Mouse (Mus musculus): Measurements from ENCODE around the gene Vcp. TPM values are rescaled to one million over a fixed set of nuclear protein-coding genes. Genes with fewer than 3 reads are reported as not detected.

Gene Vcp
- polyA plus RNA-seq, 1 experiment from 2014 or later, result 640 TPM

- peaks cover 71% of the 10 kb centered on the region for H3K4me1 ChIP-seq
- 0 out of 2 replicates have a peak, but pooled peaks cover 5% of the 10 kb centered on the region for H3K27me3 ChIP-seq (replicated peaks)
- H3K4me3 ChIP-seq, result peak within 1 kb of the TSS; percentile 82
- peak; percentile 94 for ATAC-seq (ENCODE audit: low FRiP score, low read depth)
- no peaks in the 10 kb centered on the region for H3K9me3 ChIP-seq
- peak within 1 kb of the TSS; percentile 92 for H3K9ac ChIP-seq
- peaks cover 2% of the 10 kb centered on the region; the same call in 1 of the 2 replicates for H3K36me3 ChIP-seq
- H3K27ac ChIP-seq, result peak within 1 kb of the TSS; percentile 94; the same call in 1 of the 2 replicates
- H3K4me2 ChIP-seq (replicated peaks), result peak within 1 kb of the TSS; percentile 89
- WGBS, result 0% methylated on average over 39 of the region's 39 CpGs
Observed at GRCm38 (mm10) chr4:42949676-42950051, 50.6 kb downstream of the Vcp start, which contains the start of gene Dnajb5. Dnajb5 (plus strand) TSS chr4:42949814.

GRCm38 (mm10) chr4:42949051-42949675, 51.1 kb downstream of the Vcp start:
- H3K9ac ChIP-seq, result no peak overlapping the region
- WGBS, result 13% methylated on average over 14 of the region's 14 CpGs
- peaks cover 67% of the 10 kb centered on the region for H3K4me1 ChIP-seq
- H3K4me3 ChIP-seq, result peak overlapping the region; percentile 82; the same call in 1 of the 2 replicates
- ATAC-seq (ENCODE audit: low FRiP score, low read depth), result no peak
- peak overlapping the region; percentile 23; the same call in 1 of the 2 replicates for H3K27ac ChIP-seq
- H3K36me3 ChIP-seq, result no peaks in the 10 kb centered on the region
- H3K27me3 ChIP-seq (replicated peaks), result 0 out of 2 replicates have a peak, but pooled peaks cover 5% of the 10 kb centered on the region
- peak overlapping the region; percentile 89 for H3K4me2 ChIP-seq (replicated peaks)
- no peaks in the 10 kb centered on the region for H3K9me3 ChIP-seq

- Histone ChIP-seq H3K4me1 (peaks cover 61% of the 10 kb centered on the region), H3K4me3 (no peak overlapping the region), H3K27ac (no peak overlapping the region), H3K4me2 (replicated peaks) (peak overlapping the region; percentile 89), H3K36me3 (no peaks in the 10 kb centered on the region), H3K9ac (no peak overlapping the region), H3K9me3 (no peaks in the 10 kb centered on the region), H3K27me3 (replicated peaks) (0 out of 2 replicates have a peak, but pooled peaks cover 5% of the 10 kb centered on the region)
- ATAC-seq (ENCODE audit: low FRiP score, low read depth), result no peak
- WGBS, result 26% methylated on average over 13 of the region's 13 CpGs
Observed at GRCm38 (mm10) chr4:42948527-42948926, 51.8 kb downstream of the Vcp start.

GRCm38 (mm10) chr4:42946733-42947290, 53.5 kb downstream of the Vcp start:
- 39% methylated on average over 10 of the region's 10 CpGs for WGBS
- no peaks in the 10 kb centered on the region for H3K36me3 ChIP-seq
- H3K27ac ChIP-seq, result no peak overlapping the region
- ATAC-seq (ENCODE audit: low FRiP score, low read depth), result peak; percentile 13
- no peaks in the 10 kb centered on the region for H3K9me3 ChIP-seq
- no peak overlapping the region for H3K9ac ChIP-seq
- peak overlapping the region; percentile 35 for H3K4me2 ChIP-seq (replicated peaks)
- H3K4me3 ChIP-seq, result no peak overlapping the region
- peaks cover 44% of the 10 kb centered on the region for H3K4me1 ChIP-seq
- H3K27me3 ChIP-seq (replicated peaks), result 0 out of 2 replicates have a peak, but pooled peaks cover 5% of the 10 kb centered on the region

GRCm38 (mm10) chr4:42945952-42946351, 54.4 kb downstream of the Vcp start:
- 6% methylated on average over 5 of the region's 5 CpGs for WGBS
- H3K36me3 ChIP-seq, result no peaks in the 10 kb centered on the region
- H3K27ac ChIP-seq, result no peak overlapping the region
- peak overlapping the region; percentile 35; the same call in 1 of the 2 replicates for H3K4me2 ChIP-seq (replicated peaks)
- 0 out of 2 replicates have a peak, but pooled peaks cover 5% of the 10 kb centered on the region for H3K27me3 ChIP-seq (replicated peaks)
- no peak overlapping the region for H3K9ac ChIP-seq
- ATAC-seq (ENCODE audit: low FRiP score, low read depth), result no peak
- no peaks in the 10 kb centered on the region for H3K9me3 ChIP-seq
- no peak overlapping the region for H3K4me3 ChIP-seq
- peaks cover 35% of the 10 kb centered on the region for H3K4me1 ChIP-seq

- Histone ChIP-seq H3K27me3 (replicated peaks) (0 out of 2 replicates have a peak, but pooled peaks cover 5% of the 10 kb centered on the region), H3K4me2 (replicated peaks) (no peak overlapping the region), H3K36me3 (no peaks in the 10 kb centered on the region), H3K9ac (no peak overlapping the region), H3K4me3 (no peak overlapping the region), H3K4me1 (peaks cover 30% of the 10 kb centered on the region), H3K27ac (no peak overlapping the region), H3K9me3 (no peaks in the 10 kb centered on the region)
- ATAC-seq (ENCODE audit: low FRiP score, low read depth), result no peak
- WGBS, result 88% methylated on average over 3 of the region's 3 CpGs
Observed at GRCm38 (mm10) chr4:42945445-42945844, 54.9 kb downstream of the Vcp start.

- H3K4me1 ChIP-seq, result peaks cover 29% of the 10 kb centered on the region
- no peak overlapping the region for H3K27ac ChIP-seq
- H3K27me3 ChIP-seq (replicated peaks), result 0 out of 2 replicates have a peak, but pooled peaks cover 5% of the 10 kb centered on the region
- H3K9ac ChIP-seq, result no peak overlapping the region
- no peaks in the 10 kb centered on the region for H3K36me3 ChIP-seq
- H3K4me3 ChIP-seq, result no peak overlapping the region
- no peak overlapping the region for H3K4me2 ChIP-seq (replicated peaks)
- no peak for ATAC-seq (ENCODE audit: low FRiP score, low read depth)
- H3K9me3 ChIP-seq, result no peaks in the 10 kb centered on the region
- 25% methylated on average over 6 of the region's 6 CpGs for WGBS
Observed at GRCm38 (mm10) chr4:42945043-42945442, 55.3 kb downstream of the Vcp start.

- peaks cover 28% of the 10 kb centered on the region for H3K4me1 ChIP-seq
Observed at GRCm38 (mm10) chr4:42944185-42944584, 56.1 kb downstream of the Vcp start.

GRCm38 (mm10) chr4:42943341-42943740, 57.0 kb downstream of the Vcp start:
- WGBS, result 72% methylated on average over 5 of the region's 5 CpGs
- Histone ChIP-seq H3K27me3 (replicated peaks) (0 out of 2 replicates have a peak, but pooled peaks cover 5% of the 10 kb centered on the region), H3K27ac (no peak overlapping the region), H3K4me1 (peaks cover 20% of the 10 kb centered on the region), H3K36me3 (no peaks in the 10 kb centered on the region), H3K4me2 (replicated peaks) (no peak overlapping the region), H3K9ac (no peak overlapping the region), H3K9me3 (no peaks in the 10 kb centered on the region), H3K4me3 (no peak overlapping the region)
- ATAC-seq (ENCODE audit: low FRiP score, low read depth), result no peak

More at GRCm38 (mm10) chr4:42944185-42944584, 56.1 kb downstream of the Vcp start:
- Histone ChIP-seq H3K27ac (no peak overlapping the region), H3K4me2 (replicated peaks) (no peak overlapping the region), H3K27me3 (replicated peaks) (0 out of 2 replicates have a peak, but pooled peaks cover 5% of the 10 kb centered on the region), H3K4me3 (no peak overlapping the region), H3K9me3 (no peaks in the 10 kb centered on the region), H3K36me3 (no peaks in the 10 kb centered on the region), H3K9ac (no peak overlapping the region)
- WGBS, result 89% methylated on average over 9 of the region's 9 CpGs
- no peak for ATAC-seq (ENCODE audit: low FRiP score, low read depth)

- 81% methylated on average over 7 of the region's 7 CpGs for WGBS
- Histone ChIP-seq H3K4me1 (peaks cover 5% of the 10 kb centered on the region), H3K4me3 (no peak overlapping the region), H3K4me2 (replicated peaks) (no peak overlapping the region), H3K9ac (no peak overlapping the region), H3K27ac (no peak overlapping the region), H3K9me3 (no peaks in the 10 kb centered on the region), H3K27me3 (replicated peaks) (no peaks in the 10 kb centered on the region), H3K36me3 (no peaks in the 10 kb centered on the region)
- no peak for ATAC-seq (ENCODE audit: low FRiP score, low read depth)
Observed at GRCm38 (mm10) chr4:42941396-42941795, 58.9 kb downstream of the Vcp start.

- Histone ChIP-seq H3K36me3 (no peaks in the 10 kb centered on the region), H3K4me2 (replicated peaks) (peak overlapping the region; percentile 49), H3K27ac (no peak overlapping the region), H3K9ac (0 out of 2 replicates have a peak overlapping the region, but pooled peaks have one; percentile 21), H3K4me1 (0 out of 2 replicates have a peak, but pooled peaks cover 4% of the 10 kb centered on the region), H3K27me3 (replicated peaks) (peaks cover 2% of the 10 kb centered on the region; the same call in 1 of the 2 replicates), H3K4me3 (no peak overlapping the region), H3K9me3 (no peaks in the 10 kb centered on the region)
- WGBS, result 8% methylated on average over 22 of the region's 22 CpGs
- no peak for ATAC-seq (ENCODE audit: low FRiP score, low read depth)
Observed at GRCm38 (mm10) chr4:42933630-42934029, 66.7 kb downstream of the Vcp start.

GRCm38 (mm10) chr4:42932229-42932969, 67.9 kb downstream of the Vcp start:
- Histone ChIP-seq H3K27me3 (replicated peaks) (peaks cover 2% of the 10 kb centered on the region; the same call in 1 of the 2 replicates), H3K4me2 (replicated peaks) (no peak overlapping the region), H3K9ac (no peak overlapping the region), H3K9me3 (no peaks in the 10 kb centered on the region), H3K4me3 (no peak overlapping the region), H3K4me1 (0 out of 2 replicates have a peak, but pooled peaks cover 4% of the 10 kb centered on the region), H3K36me3 (no peaks in the 10 kb centered on the region), H3K27ac (no peak overlapping the region)
- ATAC-seq (ENCODE audit: low FRiP score, low read depth), result no peak
- 76% methylated on average over 8 of the region's 8 CpGs for WGBS
